Mouse (Mus musculus) testis, postnatal 14 days (tissue): Measurements from ENCODE around the gene Lonp2.
A peak's percentile ranks its signal among the peaks of the same experiment; 100 is the strongest.

ENCODE experiments used
- DNase-seq: peaks from one replicate; pipeline ENCODE4 v3.0.0; 2021; ENCODE audit warnings: low spot score

The Lonp2 gene

DNA sequence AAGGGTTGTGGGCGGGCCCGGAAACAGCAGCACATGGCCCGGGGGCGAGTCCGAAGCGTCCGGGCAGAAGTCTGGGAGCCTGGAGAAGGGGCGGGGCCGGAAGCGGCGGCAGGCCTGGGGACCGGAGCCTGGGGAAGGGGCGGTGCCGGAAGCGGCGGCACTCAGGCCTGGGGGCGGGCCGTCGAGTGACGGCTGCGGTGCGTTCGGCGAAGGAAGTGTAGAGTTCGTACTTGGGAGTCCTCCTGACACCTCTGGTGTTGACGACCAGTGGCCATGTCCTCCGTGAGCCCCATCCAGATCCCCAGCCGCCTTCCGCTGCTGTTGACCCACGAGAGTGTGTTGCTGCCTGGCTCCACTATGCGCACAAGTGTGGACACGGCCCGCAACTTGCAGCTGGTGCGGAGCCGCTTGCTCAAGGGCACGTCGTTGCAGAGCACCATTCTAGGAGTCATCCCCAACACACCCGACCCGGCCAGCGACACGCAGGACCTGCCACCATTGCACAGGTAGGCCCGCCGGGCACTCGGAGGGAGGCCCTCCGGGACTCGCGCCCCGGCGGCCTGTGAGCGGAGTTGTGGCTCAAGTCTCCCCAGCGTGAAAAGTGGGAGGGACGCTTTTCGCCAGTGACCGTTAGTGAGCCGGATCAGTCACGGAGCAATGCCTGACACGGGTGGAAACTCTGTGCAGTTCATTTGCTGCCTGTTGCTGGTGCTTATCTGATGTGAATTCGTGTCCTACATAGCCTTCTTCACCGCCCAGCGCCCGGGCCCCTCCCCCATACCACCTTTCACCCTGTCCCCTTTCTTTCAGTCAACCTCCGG lies at the start of gene Lonp2:
Gene Lonp2 (plus strand): TSS at position 133 of the 821 bp plus-strand sequence.
- peak; percentile 98 for DNase-seq

DNA sequence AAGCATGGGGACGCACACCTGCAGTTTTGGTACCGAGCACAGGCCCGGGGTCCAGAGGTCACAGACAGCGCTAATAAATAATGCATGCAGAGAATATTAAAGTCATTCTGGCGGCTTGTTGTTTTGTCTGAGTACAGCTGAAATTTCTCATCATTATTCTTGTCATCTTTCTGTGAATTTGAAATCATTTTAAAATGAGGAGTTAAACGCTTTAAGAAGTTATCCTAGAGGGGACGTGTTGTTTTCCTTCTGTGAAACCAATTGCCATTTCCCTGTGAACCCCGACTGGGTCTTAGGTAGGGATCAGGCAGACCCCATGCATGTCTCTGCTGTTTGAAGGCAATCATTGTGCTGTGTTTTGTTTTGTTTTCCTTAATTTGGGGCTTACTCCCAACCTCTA lies 46.3 kb upstream of the Lonp2 start:
- DNase-seq: no peak

DNA sequence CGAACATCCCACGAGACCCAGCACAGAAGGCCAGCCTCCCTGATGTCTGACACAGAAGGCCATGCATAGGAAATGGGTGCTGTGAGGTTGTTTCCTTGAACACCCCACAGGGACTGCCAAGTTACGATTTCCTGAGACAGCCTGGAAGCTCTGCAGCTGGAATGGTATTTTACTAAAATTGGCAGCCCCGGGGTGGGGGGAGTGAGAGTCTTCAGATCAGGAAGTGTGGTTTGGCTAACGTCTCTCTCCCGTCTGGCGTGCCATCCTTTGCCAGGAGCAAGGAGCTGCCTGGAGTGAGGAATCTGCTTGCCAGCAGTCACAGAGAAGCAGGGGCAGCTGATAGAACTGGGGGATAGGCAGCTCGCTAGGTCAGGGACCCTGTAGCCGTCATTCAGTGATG lies 45.8 kb upstream of the Lonp2 start:
- no peak for DNase-seq

DNA sequence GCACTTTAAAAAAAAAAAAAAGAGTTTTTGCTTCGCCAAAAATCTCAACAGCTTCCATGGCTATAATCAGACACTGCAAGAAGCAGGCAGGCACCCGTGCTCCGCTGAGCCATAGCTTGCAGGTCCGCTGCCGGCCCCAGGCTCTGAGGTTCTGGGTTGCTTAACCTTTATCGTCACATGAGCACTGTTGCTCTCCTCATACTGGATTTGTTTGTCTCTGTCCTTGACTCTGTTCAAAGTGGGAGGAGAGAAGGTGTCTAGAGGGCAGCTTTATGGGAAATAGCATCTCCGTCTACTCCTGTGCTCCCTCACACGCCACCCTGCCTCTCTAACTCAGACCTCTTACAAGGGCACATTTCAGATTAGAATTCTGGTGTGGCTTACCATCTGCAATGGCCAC lies 45.1 kb upstream of the Lonp2 start:
- DNase-seq: no peak

DNA sequence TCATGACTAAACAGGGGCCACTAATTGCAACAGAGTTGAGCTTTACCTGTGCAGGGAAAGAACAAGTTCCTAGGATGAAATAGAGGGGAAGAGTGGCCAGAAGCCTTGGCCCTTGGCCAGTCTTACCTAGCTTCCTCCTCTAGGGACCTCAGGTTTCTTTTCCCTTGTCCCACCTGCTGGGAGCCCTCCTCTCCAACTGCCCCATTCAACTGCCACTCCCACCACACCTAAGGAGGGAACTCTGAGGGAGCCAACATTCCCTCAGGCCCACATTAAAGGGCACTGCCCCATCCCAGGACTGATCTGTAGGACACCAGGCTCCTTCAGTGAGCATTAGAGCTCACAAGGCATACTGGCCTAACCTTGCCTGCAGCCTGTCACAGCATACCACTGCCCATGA lies 43.4 kb upstream of the Lonp2 start, which contains the start of gene Abcc12:
Gene Abcc12 (minus strand): TSS at position 229 of the 400 bp plus-strand sequence.
- DNase-seq: no peak

DNA sequence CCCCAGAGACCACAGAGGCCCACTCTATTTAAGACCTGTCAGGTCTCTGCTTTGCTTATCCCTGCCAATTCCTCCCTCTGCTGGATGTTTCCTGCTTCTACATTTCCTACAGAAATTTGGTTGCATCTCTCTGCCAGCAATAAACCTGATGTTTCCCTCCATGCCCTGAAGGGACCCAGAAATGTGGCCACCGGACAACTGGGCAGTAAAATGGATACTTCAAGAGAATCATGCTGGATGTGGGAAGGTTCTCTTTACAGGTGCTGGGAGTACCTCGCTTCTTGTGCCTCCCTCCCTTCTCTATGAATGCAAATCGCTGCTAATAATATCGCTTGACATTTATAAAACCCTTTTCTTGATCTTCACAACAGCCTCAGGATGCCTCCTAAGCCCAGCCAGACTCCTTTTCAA lies 41.9 kb upstream of the Lonp2 start:
- DNase-seq: no peak

DNA sequence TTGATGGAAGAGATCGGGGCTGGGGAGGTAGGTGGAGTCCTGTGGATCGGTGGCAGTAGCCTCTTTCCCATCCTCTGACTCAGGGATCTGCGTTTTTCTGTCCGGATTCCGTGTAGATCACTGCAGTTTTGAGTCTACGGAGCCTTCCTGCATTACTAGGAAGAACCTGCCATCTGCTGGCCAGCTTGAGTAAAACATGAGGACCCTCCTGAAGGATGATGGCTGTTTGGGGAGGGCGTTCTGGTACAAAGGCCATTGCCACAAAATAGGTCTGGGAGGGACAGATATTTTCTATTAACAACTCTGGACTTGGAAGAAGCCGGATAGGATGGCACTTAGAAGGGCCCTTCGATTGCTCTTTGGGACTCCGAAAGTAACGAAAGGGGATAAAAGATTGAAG lies 38.7 kb upstream of the Lonp2 start:
- peak; percentile 63 for DNase-seq

DNA sequence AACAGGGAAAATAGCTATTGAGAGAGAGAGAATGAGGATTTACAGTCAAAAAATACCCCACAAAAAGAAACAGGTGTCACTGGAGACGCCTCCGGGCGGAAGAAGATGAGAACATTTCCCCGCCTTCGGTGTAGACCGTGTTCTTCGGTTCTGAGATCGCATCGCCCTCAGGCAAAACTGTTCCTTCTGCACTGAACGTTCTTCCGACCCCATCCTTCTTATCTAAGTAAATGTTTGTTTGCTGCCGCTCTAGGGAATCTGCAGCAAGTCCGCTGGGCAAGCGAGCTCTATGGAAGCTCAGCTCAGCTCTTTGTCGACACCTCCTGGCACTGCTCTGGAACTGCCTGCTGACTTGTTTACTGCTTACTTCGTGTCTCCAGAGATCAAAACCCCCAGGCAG lies 38.3 kb upstream of the Lonp2 start:
- peak; percentile 64 for DNase-seq

DNA sequence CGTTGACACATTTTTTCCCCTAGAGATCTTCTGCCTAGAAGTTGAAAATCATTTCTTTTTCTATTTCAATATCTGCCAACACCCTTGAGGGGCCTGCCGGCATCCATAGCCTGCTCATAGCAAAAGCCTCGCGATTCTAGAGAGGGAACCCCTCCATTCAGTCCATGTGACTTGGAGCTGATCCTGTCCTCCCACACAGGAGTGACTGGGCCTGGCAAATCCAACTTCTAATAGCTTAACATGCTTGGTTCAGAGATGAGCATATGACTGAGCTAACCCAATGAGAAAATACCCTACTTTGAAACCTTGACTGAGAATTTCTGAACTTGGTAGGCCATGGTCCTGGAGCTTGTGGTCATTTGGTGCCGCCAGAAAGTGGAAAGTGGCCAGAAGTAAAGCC lies 37.8 kb upstream of the Lonp2 start:
- DNase-seq: no peak

DNA sequence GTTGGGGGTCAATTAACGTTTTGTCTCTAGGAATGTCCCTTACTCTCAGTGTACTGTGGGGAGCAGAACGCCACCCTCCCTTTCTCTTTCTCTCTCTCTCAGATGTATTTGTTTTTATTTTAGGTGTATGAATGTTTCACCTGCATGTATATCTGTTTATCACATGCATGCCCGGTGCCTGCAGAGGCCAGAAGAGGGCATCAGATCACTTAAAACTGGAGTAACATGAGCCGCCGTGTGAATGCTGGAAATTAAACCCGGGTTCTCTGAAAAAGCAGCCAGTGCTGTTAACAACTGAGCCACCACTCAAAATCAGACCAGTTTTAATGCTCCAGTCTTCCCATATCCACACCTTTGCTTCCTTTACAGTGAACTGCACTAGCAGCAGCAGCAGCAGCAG lies 37.2 kb upstream of the Lonp2 start:
- no peak for DNase-seq

DNA sequence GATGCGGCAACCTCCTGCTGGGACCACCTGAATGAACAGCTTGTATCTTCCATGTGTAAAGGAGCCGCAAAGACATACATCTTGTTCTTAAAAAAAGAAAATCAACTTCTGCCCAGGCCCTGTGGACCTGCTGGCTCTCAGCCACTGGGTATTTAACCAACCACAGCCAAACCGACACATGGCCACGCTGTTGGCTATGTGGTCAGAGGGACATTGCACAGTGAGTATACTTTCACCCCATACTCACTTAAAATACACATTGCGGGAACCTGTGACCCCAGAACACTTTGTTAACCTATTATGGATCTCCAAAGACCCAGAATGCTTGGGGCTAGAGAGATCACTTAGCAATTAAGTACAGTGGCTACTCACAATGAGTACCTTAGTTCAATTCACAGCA lies 35.5 kb upstream of the Lonp2 start:
- no peak for DNase-seq

DNA sequence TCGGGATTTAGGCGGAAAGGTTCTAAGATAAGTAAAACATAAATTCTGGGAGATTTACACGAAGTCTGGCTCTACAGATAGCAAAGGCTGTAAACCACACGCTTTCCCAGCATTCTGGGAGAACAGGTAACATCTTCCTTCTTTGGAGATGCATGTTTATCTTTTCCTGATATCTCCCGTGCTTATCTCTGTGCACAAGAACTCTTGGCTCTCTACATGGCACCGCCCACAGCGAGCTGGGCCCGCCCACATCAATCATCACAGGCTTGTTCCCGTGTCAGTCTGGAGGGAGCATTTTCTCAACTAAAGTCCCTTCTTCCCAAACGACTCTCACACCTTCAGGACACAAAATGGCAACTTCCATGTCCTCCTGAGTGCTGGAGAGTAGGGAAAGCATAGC lies 30.7 kb upstream of the Lonp2 start:
- no peak for DNase-seq

DNA sequence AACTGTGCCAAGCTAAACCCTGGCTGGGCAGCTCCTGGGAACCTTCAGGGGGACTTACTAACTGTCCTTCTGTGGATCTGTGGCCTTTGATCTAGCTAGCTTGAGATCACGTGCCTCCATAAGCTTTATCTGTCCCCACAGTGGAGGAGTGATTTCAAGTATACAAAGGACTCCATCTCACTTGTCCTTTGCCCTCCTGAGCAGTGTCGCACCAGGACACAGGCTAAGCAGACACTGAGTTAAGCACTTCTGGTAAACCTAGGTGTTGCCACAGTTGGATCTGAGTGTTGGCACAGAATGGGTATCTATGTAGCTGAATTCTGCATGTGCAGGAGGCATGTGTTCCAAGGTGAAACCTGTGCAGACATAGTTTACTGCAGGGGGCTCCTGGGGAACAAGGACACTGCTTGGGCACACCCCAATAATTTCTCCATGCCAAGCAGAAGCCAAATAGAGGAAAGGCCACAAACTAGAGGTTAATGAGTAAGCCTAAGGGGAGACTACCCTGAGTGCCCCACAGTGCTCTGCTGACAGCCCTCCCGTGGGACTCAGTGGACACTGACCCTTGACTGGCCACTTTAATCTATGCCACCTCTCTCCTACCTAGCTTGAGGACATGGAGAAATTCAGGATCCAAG lies 29.6 kb upstream of the Lonp2 start:
- no peak for DNase-seq

DNA sequence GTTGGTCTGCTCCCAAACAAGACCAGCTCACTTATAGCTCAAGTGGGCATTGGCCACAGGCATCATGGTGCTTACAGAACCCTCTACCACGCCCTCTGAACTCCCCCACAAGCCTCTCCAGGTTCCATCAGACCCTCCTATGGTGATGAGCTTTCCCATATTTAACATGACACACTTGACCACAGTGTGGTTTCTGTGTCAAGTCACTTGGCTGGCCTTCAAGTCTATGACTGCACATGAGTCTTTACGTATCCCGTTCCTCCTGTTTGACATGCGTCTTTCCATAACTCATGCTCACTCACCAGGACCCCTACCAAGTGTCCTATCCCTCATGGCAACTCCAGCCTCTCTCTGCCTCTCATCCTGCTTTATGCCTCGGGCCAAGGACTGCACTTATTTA lies 28.2 kb upstream of the Lonp2 start:
- no peak for DNase-seq

DNA sequence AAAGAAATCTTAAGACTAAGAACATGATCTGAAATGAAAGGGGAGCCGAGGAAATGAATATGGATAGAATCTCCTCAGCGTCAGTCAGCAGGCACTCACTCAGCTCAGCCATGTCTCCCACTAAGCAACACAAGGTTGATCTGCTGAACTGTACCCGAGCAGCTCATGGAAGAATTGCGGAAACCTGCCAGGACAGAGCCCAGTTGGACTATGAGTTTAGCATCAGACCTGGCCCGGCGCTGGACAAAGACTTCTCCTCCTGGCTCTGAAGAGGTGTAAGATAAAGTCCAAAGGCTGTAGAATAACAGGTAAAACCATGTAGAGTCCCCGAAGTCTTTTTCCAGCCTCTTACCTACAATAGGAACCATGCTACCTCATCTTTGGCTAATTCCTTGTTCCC lies 26.2 kb upstream of the Lonp2 start:
- DNase-seq: no peak

DNA sequence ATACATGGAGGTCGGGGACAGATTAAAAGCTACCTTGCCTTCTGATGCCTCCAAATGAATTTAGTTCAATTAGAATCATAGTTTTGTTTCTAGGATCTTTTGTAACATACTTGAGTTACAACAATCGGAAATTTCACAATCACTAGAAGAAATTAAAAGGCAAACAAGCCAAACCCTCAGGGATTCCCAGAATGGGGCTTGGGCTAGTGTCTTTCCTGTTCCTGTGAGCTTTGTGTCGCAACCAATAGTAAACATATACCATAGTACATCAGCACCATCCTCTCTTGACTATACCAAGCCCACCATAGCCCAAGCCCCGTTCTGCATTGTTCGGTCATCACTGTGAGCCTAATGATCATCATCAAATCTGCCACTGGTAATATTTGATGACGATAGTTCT lies 24.5 kb upstream of the Lonp2 start:
- no peak for DNase-seq

DNA sequence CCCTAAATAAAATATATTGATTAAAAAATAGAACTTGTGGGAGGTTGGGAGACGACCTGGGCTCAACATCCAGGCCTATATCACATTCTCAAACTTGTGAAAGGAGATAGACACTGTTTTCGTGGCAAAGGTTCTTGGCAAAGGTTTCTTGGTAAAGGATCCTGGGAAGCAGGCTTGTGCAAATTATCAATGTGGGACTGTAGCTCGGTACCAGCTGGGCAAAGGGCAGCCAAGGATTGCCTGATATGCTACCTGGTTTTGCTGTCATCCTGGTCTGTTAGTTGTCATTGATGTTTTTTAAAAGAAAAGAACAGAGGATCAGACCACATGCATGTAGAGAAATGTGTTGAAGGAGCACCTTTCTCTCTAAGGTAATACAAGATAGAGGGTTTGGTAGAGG lies 23.5 kb upstream of the Lonp2 start:
- no peak for DNase-seq

DNA sequence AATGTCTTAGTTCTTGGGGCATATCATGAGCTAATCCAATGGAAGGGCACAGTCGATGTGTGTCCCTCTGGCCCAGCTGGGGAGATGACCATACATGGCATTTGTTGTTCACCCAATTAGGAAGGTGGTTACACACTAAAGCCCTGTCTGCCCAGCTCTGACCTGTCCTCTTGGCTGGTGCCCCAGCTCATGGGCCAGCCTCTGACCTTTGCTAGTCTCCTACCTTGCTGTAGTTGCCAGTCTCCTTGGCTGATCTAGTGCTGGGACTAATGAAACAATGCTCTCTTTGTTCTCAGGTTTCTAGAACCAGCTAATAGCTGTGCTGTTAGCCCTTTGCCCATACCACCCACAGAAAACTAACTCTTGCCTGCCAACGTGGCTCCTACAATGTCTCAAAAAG lies 20.7 kb upstream of the Lonp2 start:
- no peak for DNase-seq

DNA sequence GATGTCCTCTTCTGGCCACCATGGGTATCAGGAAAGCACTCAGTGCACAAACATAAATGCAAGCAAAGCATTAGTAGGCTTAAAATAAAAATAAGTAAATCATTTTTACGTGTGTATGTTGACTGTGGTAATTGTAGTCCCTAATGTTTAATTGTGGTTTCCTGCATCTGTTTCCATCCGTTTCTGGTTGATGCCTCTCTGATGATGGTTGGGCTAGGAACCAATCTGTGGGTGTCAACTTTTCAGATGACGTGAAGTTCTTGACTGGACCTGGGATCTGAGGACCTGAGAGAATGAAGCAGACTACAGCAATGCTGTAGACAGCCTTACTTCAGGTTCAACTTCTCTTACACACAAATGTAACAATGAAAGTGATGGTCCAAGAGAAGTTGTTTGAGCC lies 19.2 kb upstream of the Lonp2 start:
- DNase-seq: no peak

DNA sequence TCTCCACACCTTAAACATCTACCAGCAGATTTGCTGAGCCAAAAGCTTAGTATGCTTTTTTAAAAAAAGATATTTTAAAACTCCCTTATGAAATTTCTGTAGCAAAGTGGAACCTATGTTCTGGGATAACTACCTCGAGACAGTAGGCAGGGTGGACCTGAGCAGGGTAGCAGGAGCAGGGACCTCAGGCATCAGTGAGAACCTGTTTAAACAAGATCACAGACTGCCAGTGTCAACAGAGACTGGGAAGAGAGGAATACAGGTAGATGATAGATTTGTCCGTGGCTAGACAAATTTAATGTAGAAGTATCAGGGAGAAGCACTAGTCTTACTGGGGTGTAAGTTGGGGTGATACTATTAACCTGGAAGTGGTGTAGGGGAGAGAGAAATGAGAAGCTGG lies 10.0 kb upstream of the Lonp2 start:
- DNase-seq: no peak

DNA sequence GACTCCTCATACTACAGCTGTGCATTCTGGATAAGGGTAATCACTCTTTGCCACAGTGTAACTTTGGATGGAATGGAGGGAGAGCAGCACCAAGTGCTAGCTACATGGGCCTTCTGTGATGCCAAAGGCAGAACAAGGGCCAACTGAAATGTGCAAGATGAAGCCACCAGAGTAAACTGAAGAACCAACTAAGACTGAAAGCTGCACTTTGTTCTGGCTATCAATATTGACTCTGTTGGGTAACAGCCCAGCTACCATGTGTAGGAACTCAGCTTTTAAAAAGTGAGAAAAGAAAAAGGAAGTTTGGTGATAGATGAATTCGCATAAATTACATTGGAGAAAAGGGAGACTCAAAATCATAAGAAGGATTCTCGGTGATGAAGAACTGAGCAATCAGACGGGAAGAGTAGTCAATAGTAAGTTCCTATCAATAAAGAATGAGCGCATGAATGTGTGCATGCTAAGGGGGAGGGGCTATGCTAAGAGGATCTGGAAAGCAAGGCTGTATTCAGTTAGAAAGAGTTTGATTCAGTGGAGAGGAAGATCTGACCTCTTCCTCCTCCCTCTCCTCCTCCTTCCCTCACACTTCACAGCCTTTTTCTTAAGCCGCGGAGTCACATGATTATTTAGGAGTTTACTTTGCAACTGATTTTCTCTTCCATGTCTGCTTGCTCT lies 8.6 kb upstream of the Lonp2 start:
- DNase-seq: no peak

DNA sequence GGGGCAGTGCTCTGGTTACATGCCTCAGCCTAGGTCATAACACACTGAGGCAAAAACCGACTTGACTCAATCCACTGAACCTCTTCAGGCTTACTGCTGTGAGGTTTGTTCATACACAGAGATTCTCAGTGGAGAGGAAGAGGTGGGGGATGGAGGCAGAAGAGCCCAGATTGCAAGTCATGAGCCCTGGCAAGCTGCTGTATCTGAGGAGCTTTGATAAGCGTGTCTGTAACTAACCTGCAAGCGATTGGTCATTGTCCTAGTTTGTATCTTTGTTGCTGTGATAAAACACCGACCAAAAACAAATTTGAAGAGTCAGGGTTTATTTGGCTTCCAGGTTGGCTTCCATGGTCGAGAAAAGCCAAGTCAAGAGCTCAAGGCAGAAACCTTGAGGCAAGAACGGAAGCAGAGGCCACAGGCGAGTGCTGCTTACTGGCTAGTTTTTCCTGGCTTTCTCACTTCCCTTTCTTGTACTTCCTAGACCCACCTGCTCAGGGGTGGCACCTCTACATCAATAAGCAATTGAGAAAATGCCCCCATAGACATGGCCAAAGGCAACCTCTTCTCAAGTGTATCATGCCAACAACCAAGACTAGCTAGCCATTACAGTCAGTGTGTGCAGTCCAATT lies 6.0 kb upstream of the Lonp2 start:
- DNase-seq: no peak

DNA sequence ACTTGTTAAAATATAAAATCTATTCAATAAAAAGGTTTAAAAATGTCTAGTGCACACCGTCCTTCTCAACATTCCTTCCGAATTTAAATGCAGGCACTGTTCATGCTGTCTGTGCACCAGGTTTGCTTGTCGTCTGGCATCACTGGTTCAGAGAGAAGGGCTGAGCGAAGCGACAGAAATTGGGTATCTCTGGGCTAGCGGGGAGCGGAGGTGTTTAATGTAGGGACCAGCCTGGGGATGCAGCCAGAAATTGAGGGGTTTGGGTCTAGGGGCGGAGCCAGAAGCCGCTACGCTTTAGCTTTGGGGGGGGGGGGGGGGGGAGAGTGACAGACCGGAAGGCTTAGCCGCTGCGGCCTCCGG lies 312 bp upstream of the Lonp2 start:
- DNase-seq: no peak
